Mouse (Mus musculus) kidney, postnatal 14 days (tissue): ENCODE measurements around the gene Anapc4.

Experiments
- DNase-seq: peaks from one replicate; pipeline ENCODE4 v3.0.0; 2022; ENCODE audit warnings: mixed read lengths

Anapc4 gene

DNA sequence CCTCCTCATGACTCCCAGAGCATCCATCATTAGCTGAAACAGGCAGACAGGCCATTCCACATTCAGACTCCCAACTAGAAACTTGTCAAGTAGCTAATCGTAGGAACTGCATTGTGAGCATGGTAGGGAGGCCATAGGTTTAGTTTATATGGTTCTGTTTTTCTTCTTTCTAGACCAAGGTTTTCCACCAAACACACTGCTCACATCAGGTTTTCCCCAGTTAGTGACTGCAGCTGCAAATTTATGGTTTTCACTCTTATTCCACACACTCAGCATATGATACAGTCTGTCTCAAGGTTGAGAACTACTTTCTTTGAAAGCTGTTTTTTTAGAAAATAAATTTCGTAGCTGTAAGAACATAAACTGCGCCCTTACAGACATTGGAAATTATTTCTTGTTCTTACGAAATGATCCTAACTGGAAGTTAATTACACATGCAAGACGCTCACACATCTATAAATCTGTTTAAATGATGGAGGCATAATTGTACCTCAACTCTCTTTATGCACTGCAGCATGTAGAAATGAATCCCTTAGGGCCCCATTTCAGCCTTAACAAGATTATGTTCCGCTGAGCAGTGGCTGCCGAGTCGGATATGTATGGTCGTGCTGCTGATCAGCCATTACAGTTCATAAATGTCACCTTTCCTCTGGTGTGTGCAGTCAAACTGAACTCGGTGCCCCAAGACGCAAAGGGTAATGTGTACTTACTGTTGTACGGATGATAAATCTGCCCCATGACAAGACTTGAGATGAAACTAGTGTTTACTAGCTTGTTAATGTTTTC is 35.3 kb downstream of the Anapc4 start:
- no peak for DNase-seq

DNA sequence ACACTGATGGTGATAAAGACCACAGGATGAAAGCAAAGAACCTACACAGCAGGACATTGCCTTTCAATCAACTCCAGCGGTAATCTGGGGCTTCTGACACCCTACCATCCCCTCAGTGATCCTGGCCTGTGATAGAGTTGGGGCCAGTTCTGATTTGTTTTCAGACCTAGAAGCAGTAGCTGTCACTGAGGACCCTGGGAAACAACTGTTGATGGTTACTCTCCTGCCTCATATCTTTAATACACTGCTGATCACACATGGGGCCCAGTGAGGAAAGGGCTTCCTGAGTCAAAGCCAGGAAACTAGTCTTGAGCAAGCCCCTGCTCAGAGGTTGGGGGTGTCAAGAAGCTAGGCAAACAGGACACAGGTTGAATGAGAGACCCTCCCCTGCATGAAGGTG is 37.6 kb downstream of the Anapc4 start:
- DNase-seq, result no peak

DNA sequence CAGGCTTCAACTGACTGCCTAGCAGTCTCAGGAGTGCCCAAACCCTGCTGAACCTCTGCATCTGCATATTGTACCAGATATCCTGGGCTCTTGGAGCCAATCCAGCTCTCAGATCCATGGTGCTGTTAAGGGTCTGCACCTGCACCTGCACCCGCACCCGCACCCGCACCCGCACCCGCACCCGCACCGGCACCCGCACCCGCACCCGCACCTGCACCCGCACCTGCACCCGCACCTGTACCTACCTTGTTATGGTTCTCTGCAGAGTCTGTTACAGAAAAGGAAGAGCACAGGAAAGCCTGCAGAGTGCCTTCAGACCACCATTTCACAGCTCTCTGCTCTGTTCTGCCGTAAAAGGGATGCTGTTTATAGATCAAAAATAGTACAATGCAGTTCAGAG is 38.2 kb downstream of the Anapc4 start:
- no peak for DNase-seq

DNA sequence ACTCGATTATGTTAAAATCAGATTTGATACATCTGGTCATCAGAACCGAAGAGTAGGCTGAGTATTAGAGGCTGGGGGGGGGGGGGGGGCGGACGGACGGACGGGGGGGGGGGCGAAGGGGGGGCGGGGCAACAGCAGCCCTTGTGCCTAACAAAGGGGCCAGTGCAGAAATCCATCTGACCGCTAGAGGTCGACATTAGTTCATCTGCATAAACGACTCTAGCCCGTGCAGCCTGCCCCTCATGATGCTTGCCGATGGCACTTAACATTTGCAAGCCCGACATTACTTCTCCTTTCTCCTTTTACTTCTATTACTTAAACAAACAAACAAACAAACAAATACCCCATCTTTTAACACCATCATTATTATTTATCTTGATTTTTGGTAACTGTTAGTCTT is 45.0 kb downstream of the Anapc4 start:
- DNase-seq, result peak; percentile 80

DNA sequence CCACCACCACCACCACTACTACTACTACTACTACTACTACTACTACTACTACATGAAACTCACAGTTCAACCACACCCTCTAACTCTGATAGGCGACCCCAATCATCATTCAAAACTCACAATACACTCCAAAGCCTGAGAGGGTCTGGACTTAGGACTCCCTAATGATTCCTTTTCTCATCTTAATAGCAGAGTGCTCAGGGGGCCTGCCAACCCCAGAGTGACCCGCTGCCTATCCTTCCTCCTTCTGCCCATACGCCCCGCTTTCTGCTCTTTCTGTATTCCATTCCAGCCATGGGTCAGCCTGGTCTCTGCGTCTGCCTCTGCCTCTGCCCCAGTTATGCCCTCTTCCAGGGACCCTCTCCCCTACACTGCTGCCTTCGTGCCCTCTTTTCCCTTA is 46.1 kb downstream of the Anapc4 start:
- no peak for DNase-seq

DNA sequence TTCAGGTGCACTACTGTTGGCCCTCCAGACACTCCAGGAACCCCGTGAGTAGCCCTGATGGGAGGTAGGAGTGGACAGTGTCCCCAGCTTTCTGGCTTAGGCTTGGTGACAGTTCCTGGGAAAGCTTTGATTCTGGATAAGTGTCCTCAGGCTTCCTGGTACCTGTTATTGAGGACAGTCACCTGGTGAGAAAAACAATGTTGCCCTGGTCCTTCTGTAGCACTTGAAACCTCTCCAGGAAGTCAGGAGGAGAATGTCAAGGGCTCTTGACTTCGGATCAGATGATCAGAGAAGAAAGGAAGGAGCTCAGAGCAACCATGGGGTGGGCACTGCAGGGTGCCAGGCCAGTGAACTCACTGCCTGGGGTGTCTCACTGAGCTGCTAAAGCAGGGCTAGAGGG is 48.6 kb downstream of the Anapc4 start:
- no peak for DNase-seq

DNA sequence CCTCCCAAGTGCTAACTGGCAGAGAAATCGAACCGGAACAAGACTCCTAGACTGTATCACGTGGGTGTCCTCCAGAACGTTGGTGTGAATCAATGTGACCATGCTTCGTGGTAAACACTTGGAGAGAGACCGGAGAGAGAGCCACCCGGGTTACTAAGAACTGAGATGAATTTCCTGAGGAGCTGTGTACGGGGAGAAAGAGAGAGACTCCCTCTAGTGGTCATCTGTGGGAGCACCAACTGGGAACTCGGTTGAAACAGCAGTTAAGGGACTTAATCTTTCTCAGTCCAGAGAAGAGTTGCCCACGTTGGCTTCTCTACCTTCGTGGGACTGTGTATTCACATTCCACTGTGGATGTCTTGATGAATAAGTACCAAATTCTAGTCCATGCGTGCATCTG is 53.3 kb downstream of the Anapc4 start:
- DNase-seq, result peak; percentile 61

DNA sequence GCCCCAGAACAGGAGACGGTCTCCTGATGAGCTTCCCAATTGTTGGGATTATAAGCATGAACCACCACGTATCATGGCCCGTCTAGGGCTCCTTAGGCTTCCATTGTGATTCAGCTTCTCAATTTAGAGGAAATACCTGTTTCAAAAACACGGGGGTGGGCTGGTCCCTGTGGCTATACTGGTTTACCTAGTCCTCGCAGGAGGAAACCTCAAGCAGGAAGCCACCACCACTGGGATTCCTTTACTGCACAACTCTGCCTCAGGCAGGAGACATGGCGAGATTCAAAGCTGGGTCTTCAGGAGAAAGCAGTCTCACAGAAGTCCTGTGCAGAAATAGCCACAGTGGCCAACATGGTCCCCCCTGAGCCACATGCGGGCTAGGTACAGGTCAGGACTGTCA is 56.1 kb downstream of the Anapc4 start:
- no peak for DNase-seq

DNA sequence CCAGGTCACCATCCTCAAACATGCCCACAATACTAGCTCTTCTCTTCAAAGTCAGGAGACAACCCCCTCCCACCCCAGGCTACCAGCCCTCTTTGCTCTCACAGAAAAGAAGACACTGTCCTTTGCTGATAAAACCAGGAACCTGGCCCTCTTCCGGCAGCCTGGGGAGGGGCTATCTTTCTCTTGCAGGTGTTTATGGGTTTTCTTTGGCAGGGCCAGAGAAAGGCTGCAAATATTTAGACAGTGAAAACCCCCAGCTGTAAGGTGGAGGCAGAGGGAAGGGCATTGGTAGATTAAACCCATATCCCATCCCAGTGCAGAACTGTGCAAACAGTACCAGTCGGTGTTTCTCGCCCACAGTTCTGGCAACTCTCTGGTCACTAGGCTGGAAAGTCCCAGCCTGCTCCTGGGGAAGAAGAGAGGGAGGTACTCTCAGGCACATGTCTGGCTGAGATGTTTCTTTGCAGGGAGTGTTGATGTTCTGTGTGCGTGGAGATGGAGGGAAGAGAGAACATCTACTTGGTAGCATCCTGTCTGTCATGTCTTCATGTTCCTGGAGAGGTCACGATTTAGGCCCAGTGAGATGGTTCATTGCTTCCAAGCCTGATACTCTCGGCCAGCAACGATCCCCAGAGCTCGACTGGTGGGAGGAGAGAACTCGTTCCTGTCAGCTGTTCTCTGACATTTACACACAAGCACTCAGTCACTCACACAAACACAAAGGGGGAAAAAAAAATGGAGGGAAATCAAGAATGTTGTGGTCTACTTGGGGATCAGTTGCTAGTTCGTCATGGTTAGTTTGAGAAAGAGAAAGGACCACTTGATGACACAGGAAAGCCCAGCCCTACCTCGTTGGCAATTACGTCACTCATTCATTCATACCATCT is 58.4 kb downstream of the Anapc4 start:
- no peak for DNase-seq

DNA sequence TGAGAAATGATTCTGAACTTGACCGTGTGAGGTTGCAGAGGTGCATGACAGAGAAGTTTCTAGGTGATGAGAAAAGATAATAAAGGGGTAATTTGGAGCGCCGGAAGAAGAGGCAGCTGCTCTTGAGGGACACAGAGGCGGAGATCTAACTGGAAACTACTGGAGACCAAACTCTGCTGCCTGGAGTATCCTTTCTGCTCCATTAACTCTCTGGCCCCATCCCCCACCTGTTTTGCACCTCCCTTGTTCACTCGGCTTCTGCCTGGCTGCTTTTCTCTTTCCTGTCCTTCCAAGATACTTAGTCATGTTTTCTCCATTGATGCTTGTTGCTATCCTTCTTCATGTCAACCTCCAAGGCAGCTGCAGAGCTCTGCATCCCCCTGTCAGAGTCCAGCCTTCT is 60.1 kb downstream of the Anapc4 start:
- no peak for DNase-seq

DNA sequence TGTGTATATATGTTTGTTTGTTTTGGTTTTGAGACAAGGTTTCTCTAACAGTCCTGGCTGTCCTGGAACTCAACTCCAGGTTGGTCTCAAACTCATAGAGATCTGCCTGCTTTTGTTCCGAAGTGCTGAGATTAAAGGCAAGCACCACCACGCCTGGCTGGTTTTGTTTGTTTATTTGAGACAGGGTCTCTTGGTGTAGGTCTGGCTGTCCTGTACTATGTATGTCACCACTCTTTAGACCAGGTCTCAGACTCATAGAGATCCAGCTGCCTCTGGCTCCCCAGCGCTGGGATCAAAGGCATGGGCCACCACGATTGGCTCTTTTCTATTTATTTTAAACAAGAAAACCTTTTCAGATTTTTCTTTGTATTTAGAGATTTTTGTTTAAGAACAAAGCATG is 70.4 kb downstream of the Anapc4 start:
- DNase-seq, result no peak

DNA sequence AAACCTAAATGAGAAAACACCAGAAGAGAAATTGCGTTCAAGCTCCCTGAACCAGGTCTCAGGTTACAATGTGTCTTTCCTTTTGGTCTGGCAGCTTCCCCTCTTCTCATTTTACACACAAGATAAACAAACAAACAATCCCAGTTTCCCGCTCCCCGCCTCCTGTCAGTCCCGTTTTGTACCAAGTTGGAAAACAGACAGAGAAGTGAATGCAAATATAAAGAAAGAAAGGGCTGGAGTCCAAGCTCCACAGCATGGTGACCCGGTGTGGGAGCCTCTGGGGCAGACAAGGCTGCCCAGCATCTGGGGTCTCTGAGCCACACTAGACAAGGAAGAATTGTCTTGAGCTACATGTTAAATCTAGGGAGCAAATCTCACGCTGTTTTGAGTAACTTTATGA is 70.9 kb downstream of the Anapc4 start:
- no peak for DNase-seq

DNA sequence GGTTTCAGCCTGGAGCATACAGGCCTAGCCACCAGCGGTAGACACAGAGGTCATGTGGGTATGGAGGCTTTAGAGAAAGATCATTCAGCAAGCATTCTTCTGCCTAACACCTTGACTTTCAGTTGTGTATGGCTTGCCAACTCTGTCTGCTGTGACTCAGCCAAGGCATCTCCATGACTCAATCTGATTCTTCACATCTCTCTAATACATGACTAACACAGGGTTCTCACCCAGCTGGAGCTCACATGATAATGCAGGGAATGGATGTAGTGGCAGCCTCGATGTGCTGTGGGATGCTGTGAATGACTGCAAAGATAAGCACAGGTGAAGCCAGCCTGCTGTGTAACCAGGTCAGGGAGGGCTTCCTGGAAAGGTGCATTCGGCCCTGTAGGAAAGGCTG is 74.4 kb downstream of the Anapc4 start:
- DNase-seq, result no peak

DNA sequence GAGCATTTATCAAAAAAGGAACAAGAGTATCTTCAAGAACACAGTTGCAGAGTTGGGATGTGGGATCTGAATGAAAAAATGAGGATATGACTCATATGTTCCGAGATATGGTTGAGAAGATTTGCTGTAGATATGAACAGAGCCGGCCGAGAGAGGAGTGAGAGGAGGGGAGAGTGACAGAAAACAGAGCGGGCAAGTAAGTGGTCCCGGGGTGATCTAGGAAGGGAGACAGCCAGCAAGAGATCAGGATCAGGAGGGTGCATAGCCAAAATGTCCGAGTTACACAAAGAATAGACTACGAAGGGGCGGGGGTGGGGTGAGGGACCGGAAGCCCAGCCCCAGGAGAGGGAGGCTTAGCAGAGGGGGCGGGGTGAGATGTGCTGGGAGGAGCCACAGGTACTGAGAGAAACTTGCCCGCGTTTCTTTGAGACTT is 76.4 kb downstream of the Anapc4 start:
- DNase-seq, result no peak

DNA sequence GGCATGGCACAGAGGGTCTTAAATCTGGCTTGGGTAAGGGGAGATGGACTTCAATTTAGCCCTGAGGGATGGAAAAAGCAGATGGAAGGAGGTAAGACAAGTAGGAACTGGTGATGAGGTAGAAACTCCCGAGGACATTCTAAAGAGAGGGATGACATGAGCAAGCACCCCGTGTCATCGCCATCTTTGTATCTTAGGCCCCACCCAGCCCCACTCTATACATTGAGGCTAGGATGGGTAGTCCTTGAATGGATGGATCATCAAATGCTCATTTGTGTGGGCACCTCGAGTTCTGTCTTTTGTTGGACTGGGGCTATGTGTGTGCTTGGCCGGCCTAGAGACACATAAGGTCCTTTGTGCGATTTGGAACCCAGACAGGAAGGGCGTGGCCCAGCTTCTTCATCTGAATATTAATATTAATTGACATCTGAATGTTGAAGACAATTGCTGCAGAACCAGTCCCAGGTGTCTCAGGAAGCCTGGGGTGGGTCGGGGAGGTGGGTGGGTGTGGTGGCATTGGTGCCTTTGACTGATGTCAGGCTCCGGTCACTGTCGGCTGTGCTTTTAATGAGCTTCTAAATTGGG is 77.6 kb downstream of the Anapc4 start:
- no peak for DNase-seq

DNA sequence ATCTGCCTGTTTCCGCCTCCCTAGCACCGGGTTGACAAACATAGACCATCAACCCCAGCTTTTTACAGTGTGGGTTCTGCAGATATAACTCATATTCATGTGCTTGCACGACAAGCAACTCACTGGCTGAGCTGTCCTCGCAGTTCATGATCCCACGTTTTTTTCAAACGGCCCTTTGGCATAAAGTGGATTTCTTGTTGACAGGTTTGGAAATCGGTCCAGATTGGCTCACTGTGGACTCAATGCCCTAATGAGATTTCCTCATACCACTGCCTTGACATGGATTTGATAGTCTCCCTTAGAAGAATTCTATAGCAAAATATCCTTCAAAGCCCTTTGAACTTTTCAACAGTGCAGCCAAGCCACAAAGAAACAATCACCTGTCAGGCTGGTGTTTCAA is 79.9 kb downstream of the Anapc4 start:
- DNase-seq, result no peak

DNA sequence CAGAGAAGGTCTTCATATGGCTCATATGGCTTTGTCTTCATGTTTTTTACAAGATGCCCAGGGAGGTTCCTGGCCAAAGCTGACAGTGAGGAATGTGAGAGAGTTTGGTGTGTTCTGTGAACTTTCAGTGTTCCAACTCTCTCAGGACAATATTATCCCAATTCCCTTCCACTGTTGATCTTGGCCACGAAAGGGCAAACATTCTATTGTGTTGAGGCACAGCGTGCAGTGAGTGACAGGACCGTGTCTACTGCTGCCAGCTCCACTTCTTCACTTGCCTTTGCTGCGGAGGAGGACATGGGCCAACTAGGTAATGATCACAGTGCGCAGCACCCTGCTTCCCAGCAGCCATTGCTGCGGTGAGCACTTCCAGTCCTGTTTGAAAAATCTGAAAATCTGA is 82.4 kb downstream of the Anapc4 start:
- no peak for DNase-seq
